Mouse (Mus musculus): ENCODE measurements around the gene Ptbp1.

GRCm38 (mm10) chr10:79840644-79841551 lies 13.3 kb upstream of the Ptbp1 start:
- TF ChIP-seq CTCF (conservative IDR thresholded peaks at IDR 0.05; ENCODE audit: low read length) (no peak), NANOG (IDR thresholded peaks at IDR 0.05; ENCODE audit: borderline replicate concordance, low read length) (0 out of 2 replicates have a peak, but pooled peaks have one; percentile 23)
